Mouse (Mus musculus) embryonic facial prominence, embryonic 11.5 days (tissue): Measurements from ENCODE around the gene 1600014C23Rik. TPM values are rescaled to one million over a fixed set of nuclear protein-coding genes. Genes with fewer than 3 reads are reported as not detected.
A peak's percentile ranks its signal among the peaks of the same experiment; 100 is the strongest.

Experiments
- ATAC-seq: fragments of 200-750 bp; cut with Nextera tagmentation; replicated peaks from 2 replicates; pipeline ENCODE4 v1.8.0; 2017; ENCODE audit warnings: low read depth; ENCODE audit not compliant: insufficient number of reproducible peaks, low FRiP score, low TSS enrichment
- DNase-seq: peaks from one replicate; pipeline ENCODE4 v3.0.0-alpha.2; 2015; ENCODE audit warnings: low spot score
- H3K27ac ChIP-seq: fragments of 300-500 bp; sonication (generic); replicated peaks from 2 replicates; pipeline ENCODE4 v1.5.1; 2014; ENCODE audit warnings: mild to moderate bottlenecking, low read depth, low read length, control low read depth
- H3K27me3 ChIP-seq: fragments of 300-500 bp; sonication (generic); 2 replicates; pipeline ENCODE4 v1.6.1; 2014; ENCODE audit warnings: mild to moderate bottlenecking, low read length, moderate library complexity, mixed read lengths; ENCODE audit not compliant: control insufficient read depth, insufficient read depth
- H3K36me3 ChIP-seq: fragments of 300-500 bp; sonication (generic); replicated peaks from 2 replicates; pipeline ENCODE4 v1.6.1; 2014; ENCODE audit warnings: low read depth, mild to moderate bottlenecking, low read length, moderate library complexity, mixed read lengths; ENCODE audit not compliant: control insufficient read depth, insufficient read depth
- H3K4me1 ChIP-seq: fragments of 300-500 bp; sonication (generic); 2 replicates; pipeline ENCODE4 v1.6.1; 2014; ENCODE audit warnings: low read length, mixed read lengths; ENCODE audit not compliant: control insufficient read depth, insufficient read depth
- H3K4me2 ChIP-seq: fragments of 300-500 bp; sonication (generic); 2 replicates; pipeline ENCODE4 v1.6.1; 2014; ENCODE audit warnings: low read depth, mild to moderate bottlenecking, control low read depth, low read length, moderate library complexity
- H3K4me3 ChIP-seq: fragments of 300-500 bp; sonication (generic); 2 replicates; pipeline ENCODE4 v1.5.1; 2014; ENCODE audit warnings: low read depth, low read length, control low read depth
- H3K9ac ChIP-seq: fragments of 300-500 bp; sonication (generic); replicated peaks from 2 replicates; pipeline ENCODE4 v1.6.1; 2014; ENCODE audit warnings: mild to moderate bottlenecking, control low read depth, low read length
- H3K9me3 ChIP-seq: fragments of 300-500 bp; sonication (generic); replicated peaks from 2 replicates; pipeline ENCODE4 v1.6.1; 2016; ENCODE audit warnings: mild to moderate bottlenecking, low read length, inconsistent platforms, mixed read lengths; ENCODE audit not compliant: control insufficient read depth
- WGBS: fragments of 180-500 bp; shearing (Covaris S2); extraction: QIAGEN DNeasy Blood & Tissue Kit; methylation state at CpG from one replicate; pipeline ENCODE4 v1.1.7; 2014; 5-methylcytosine and 5-hydroxymethylcytosine counted together
- polyA plus RNA-seq: library from polyadenylated mRNA; unstranded; fragments of >200 nt; fragmentation: Nextera tagmentation; extraction: Ambion mirVana; gene quantifications from 2 replicates; pipeline ENCODE4 v1.2.1, GENCODE M21; 2014

Gene 1600014C23Rik
- polyA plus RNA-seq, 1 experiment from 2014 or later: not detected

DNA sequence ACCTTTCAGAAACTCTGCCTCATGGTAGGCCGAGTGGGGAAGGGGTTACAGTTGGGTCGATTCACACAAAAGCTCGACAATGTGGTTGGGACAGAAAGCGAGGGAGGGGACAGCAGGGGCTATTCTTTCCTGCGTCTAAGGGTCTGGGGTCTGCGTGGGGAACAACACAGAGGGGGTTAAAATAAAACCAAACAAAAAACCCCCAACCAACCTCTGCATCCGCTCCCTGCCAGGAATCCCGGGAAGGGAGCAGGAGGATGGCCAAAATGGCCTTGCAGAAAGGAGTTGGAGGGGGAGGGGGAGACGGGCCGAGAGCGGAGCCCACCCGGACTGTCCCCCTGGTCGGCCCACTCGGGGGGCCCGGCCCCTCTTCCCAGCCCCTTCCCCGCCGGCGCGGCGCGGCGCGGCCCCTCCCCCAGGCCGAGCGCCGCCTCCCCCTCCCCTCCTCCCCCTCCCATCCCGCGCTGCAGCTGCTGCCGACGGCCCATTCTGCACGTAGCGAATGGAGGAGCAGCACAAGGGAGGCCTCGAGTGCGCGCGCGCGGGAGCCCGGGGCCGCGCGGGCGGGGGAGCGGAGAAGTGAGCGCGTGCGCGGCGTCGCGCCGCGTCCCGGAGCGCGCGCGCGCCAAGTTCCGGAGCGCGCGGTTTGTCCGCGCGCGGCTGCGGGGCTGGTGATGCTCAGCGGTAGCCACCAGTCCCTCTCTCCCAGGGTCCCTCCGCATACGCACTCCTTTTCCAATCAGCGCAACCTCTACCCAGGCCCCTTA lies 2.9 kb upstream of the 1600014C23Rik start:
- peak overlapping the region; percentile 72 for H3K4me2 ChIP-seq
- peak overlapping the region; percentile 79 for H3K27ac ChIP-seq
- no peaks in the 10 kb centered on the region for H3K9me3 ChIP-seq
- WGBS: 1% methylated on average over 59 of the region's 72 CpGs
- peak overlapping the region; percentile 34 for H3K4me3 ChIP-seq
- DNase-seq: peak; percentile 95
- peak; percentile 61 for ATAC-seq
- H3K4me1 ChIP-seq: peaks cover 9% of the 10 kb centered on the region
- H3K27me3 ChIP-seq: no peaks in the 10 kb centered on the region
- H3K36me3 ChIP-seq: no peaks in the 10 kb centered on the region
- H3K9ac ChIP-seq: peak overlapping the region; percentile 78

DNA sequence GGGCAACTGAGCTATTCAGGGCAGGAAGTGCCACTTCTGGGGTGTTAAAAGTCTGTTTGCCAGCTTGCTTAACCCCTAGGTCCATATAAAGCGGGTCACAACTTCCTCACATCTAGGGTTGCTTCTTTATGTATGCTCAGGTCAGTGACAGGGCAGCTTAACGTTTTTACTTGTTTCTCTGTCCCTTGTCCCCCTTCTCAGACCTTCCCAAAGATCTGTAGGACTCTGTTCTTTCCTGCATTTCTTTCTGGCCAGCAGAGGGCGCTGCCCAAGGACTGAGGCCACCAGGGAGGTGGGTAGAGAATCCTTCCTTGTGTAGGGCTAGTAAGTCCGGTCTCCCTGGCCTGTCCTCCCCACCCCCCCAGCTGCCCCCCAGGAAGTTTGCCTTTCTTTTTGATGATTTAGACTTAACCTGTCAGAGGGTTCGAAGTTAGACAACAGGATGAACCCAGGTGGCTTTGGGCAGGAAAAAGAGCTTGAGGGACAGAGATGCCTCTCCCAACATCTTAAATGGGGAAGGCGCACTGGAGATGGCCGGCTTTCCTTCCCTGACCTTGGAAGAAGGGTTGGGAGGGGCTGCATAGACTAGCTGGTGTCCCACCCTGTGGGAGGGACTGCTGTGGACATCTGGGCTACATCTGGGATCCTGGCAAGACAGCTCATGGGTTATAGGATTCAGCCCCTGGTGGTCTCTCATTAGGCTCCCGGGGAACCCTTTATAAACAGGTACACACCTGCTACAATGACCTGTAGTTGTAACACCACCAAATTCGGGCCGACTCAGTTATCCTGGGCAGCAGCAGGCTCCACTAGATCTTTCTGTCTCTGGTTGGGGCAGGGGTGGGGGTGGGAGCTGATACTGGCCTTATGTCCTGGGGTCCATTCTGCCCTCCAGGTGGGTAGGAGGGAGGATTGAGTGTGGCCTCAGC lies 2.0 kb upstream of the 1600014C23Rik start:
- Histone ChIP-seq H3K27ac (peak overlapping the region; percentile 79), H3K9ac (peak overlapping the region; percentile 78), H3K36me3 (no peaks in the 10 kb centered on the region), H3K4me3 (peak overlapping the region; percentile 34), H3K9me3 (no peaks in the 10 kb centered on the region), H3K4me1 (peaks cover 9% of the 10 kb centered on the region), H3K4me2 (peak overlapping the region; percentile 72), H3K27me3 (no peaks in the 10 kb centered on the region)
- ATAC-seq (peak; percentile 16; the same call in 1 of the 2 replicates), DNase-seq (peak; percentile 90)
- 8% methylated on average over 10 of the region's 10 CpGs for WGBS

DNA sequence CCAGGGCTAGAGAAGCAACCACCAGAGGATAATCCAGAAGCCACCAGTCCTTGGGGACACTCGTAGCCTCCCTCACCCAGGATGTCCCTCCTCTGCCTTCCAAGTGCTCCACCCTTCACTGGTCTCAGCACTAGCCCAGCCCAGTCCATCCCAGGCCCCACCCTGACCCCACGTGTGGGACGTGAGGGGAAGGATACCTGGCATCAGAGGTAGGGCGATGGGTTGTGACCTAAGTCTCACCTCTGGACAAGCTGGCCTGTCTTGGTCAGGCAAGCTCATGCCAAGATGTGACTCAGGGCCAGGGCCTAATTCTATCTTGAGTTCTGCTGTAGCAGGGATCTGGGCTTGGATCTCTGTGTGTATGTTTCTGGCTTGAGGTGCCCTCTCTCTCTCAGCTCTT lies 1.2 kb upstream of the 1600014C23Rik start:
- ATAC-seq: no peak
- WGBS: 59% methylated on average over 4 of the region's 4 CpGs
- H3K4me2 ChIP-seq: no peak overlapping the region
- H3K4me1 ChIP-seq: peaks cover 9% of the 10 kb centered on the region
- no peaks in the 10 kb centered on the region for H3K9me3 ChIP-seq
- H3K27ac ChIP-seq: no peak overlapping the region
- no peak overlapping the region for H3K4me3 ChIP-seq
- DNase-seq: no peak
- H3K27me3 ChIP-seq: no peaks in the 10 kb centered on the region
- H3K9ac ChIP-seq: no peak overlapping the region
- H3K36me3 ChIP-seq: no peaks in the 10 kb centered on the region

DNA sequence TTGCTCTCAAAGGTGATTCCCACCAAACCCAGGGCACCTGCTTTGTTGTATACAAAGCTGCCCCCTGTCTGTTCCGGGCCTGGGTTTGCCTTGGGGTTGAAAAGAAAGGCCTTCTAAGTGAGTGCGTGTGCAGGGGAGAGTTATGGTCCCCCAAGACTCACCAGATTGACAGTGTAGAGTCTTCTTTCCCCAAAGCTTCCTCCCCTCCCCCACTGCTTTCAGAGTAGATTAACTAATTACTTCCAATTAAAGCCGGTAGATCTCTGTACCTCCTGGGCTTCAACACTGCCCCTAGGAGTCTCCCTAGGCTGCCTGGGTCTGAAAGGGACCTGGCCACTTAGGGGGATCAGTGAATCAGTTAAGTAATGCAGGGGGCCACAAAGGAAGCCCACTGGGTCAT lies 689 bp upstream of the 1600014C23Rik start:
- H3K4me1 ChIP-seq: peaks cover 9% of the 10 kb centered on the region
- DNase-seq: peak; percentile 24
- no peaks in the 10 kb centered on the region for H3K36me3 ChIP-seq
- H3K27me3 ChIP-seq: no peaks in the 10 kb centered on the region
- no peaks in the 10 kb centered on the region for H3K9me3 ChIP-seq
- WGBS: 9% methylated on average over 3 of the region's 3 CpGs
- H3K27ac ChIP-seq: no peak overlapping the region
- no peak overlapping the region for H3K4me3 ChIP-seq
- peak overlapping the region; percentile 80 for H3K4me2 ChIP-seq
- ATAC-seq: no peak
- H3K9ac ChIP-seq: peak overlapping the region; percentile 67

DNA sequence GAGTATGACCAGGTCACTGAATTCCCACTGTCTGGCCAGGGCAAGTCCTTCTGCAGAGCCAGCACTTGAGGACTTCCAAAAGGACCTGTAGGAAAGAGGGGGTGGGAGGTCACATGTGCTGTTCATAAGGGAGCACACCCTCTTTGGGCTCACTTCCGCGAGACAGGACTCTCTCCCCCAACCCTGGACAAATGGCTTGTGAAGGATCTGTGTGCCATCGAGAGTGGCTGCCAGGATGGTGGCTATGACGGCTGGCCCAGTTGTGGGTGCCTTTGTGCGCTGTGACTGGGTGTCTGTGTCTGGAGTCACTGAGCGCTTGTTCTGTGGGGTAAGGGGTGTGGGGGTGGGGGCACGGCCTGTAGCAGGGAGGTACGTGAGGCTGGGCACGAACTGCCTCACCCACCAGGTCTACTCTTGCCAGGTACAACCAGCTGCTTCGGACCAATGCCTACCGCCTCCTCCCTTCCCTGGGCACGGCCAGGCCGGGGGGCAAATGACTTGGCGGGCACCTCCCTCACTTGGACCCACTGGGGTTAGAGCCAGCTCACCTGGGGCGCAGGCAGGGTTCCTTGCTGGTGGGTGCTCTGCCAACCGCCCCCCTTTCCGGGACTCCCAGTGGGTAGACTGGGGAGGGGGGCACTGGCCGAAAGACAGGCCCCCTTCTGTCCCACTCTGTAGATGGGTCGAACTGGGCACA lies 458 bp downstream of the 1600014C23Rik start:
- Histone ChIP-seq H3K9ac (peak overlapping the region; percentile 67; the same call in 1 of the 2 replicates), H3K36me3 (no peaks in the 10 kb centered on the region), H3K9me3 (no peaks in the 10 kb centered on the region), H3K4me3 (no peak overlapping the region), H3K27ac (no peak overlapping the region), H3K4me2 (peak overlapping the region; percentile 80), H3K27me3 (no peaks in the 10 kb centered on the region), H3K4me1 (peaks cover 9% of the 10 kb centered on the region)
- ATAC-seq (0 out of 2 replicates have a peak, but pooled peaks have one; percentile 10), DNase-seq (no peak)
- WGBS: 59% methylated on average over 19 of the region's 19 CpGs

DNA sequence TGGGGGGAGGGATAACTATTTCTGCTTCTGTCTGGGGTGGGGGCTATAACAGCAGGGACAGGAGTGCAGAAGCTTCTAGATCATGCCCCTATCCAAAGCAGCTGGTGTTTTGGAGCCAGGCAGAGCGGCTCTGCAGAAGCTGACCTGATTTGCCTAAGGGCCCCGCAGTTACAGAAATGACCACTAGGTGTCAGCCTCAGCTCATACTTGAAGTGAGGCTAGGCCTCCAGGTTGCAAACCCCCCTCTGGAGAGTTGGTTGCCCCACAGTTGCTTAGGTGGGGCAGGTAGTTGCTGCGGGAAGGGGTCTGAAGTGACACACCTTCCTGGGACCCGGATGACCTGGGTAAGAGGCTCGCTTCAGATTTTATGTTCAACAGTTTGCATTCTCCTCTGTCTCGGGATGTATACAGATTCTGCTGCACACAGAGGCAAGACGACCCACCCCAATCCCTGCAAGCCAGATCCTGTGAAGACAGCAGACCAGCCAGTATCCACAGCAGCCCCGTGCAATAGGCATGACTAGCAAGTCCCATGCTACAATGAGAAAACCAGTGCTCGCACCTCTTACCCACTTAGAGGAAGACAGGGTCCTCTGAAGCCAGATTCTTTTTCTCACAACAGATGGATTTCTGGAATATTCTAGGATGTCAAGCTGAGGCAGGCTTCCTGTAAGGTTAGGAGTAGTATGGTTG lies 2.3 kb downstream of the 1600014C23Rik start:
- 25% methylated on average over 9 of the region's 9 CpGs for WGBS
- H3K27me3 ChIP-seq: no peaks in the 10 kb centered on the region
- no peak for ATAC-seq
- H3K9ac ChIP-seq: no peak overlapping the region; the same call in 1 of the 2 replicates
- H3K4me2 ChIP-seq: no peak overlapping the region
- H3K4me1 ChIP-seq: peaks cover 6% of the 10 kb centered on the region
- DNase-seq: peak; percentile 94
- H3K36me3 ChIP-seq: no peaks in the 10 kb centered on the region
- no peaks in the 10 kb centered on the region for H3K9me3 ChIP-seq
- no peak overlapping the region for H3K27ac ChIP-seq
- H3K4me3 ChIP-seq: no peak overlapping the region

DNA sequence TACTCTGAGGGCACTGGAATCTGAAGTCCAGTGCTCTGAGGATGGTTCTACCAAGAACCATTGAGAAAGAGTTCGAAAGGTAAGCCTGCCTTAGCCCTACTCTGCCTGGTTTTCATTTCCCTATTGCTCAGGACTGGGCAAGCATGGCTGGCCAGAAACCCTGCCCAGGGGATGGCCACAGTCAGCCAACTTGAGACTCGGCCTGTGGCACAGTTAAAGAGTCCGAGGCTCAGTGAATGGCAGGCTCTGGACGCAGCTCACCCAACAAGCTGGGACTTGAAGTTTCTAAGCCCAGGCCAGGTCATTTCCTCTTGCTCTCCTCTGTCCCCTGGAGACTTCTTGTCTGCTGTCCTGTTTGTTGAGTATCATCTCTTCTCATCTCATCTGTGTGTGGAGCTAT lies 2.9 kb downstream of the 1600014C23Rik start:
- WGBS: 58% methylated on average over 4 of the region's 4 CpGs
- H3K4me2 ChIP-seq: no peak overlapping the region
- H3K27me3 ChIP-seq: no peaks in the 10 kb centered on the region
- no peak overlapping the region for H3K27ac ChIP-seq
- H3K4me3 ChIP-seq: no peak overlapping the region
- peaks cover 2% of the 10 kb centered on the region for H3K4me1 ChIP-seq
- no peaks in the 10 kb centered on the region for H3K36me3 ChIP-seq
- H3K9ac ChIP-seq: no peak overlapping the region; the same call in 1 of the 2 replicates
- ATAC-seq (no peak), DNase-seq (no peak)
- no peaks in the 10 kb centered on the region for H3K9me3 ChIP-seq
